Mouse (Mus musculus): ENCODE data around the gene Slc45a1.
"Not testable (repeated sequence)": the region's sequence is repeated elsewhere in the genome, so short reads cannot be mapped to it uniquely, and the experiment has no call there.

Gene Slc45a1

GRCm38 (mm10) chr4:150600503-150600902 lies 51.5 kb downstream of the Slc45a1 start:
- DNase-seq = not testable (repeated sequence)

DNA sequence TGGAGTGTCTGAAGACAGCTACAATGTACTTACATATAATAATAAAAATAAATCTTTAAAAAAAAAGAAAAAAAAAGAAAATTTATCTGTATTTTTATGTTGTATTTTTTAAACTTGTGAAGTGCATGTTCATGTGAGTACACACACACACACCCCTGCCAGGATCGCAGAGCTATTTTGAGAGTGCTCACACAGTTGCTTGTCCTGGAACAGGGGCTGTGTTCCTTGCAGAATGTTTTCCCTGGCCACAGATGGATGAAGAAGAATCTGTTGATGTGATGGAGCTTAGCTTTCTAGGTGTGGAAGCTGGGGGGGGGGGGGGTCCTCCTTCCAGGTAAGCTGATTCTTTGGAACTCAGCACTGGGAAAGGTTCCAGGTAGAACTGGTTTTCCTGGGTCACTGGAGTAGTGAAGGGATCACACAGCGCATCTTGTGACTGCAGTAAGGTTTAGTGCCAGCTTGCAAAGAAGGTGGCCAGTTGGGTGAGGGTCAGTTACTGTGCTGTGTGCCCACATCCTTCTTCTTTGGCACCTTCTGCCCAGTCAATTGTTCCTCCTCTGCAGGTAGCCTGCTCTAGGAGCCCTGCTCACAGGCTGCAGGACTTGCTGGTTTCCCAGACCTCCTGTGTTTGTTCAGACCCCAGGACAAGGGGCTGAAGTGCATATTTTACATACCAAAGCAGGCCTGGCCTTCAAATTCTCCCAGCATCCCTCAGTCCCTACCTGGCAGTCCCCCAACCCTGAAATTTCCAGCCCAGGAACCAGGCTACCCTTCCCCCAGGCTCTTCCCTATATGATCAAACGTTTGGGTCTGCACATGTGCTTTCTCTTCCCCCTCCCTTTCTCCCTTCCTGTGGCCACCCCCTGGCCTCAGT lies 52.6 kb downstream of the Slc45a1 start:
- no peak for DNase-seq

GRCm38 (mm10) chr4:150598686-150599085 lies 53.3 kb downstream of the Slc45a1 start:
- DNase-seq = no peak

DNA sequence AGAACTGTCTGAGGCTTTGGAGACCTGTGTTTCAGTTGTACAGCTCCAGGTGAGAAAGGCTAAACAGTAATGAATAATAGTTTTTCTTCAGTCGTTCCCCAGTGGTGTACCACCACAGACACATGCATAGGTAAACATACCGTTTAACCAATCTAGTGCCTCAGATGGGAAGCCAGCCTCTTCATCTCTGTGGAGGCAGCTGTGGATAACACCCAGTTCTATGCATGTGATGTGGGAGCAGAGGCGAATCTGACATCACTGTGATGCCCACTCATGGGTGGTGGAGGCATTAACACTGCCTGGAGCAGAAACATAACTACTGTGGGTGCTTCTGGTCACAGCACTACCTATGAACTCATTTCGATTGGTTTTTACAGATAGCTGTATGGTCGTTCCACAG lies 56.0 kb downstream of the Slc45a1 start:
- no peak for DNase-seq

DNA sequence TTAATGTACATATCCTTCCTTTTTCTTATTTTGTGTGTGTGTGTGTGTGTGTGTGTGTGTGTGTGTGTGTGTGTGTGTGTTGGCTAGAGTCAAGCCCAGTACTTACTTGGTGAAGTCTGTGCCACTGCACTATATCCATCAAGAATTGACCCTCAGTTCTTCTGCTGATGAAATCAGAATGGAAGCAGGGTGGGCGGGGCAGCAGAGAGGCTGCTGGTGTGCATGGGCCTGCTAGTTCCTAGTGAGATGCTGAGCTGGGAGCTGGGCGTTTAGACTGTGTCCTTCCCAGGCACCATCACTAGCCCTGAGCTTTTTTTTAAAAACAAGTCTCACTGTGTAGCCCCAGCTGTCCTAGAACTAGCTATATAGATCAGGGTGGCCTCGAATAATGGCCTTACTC lies 56.9 kb downstream of the Slc45a1 start:
- DNase-seq = no peak

DNA sequence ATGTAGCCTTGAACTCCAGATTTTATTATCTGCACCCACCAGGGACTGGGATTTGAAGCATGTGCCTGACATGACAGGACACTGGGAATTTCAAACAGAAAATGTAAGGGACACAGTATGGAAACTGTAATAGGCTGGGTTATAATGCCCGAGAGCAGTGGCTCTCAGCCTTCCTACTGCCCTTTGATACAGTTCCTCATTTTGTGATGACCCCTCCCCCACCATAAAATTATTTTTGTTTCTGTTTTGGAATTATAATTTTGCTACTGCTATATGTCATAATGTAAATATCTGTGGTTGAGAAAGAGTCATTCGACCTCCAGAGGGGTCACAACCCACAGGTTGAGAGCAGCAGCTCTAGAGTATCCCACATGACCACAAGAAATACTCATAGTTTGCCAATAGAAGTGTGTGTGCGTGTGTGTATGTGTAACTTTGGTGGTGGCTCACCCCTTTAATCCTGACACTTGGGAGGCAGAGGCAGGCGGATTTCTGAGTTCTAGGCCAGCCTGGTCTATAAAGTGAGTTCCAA lies 57.6 kb downstream of the Slc45a1 start:
- DNase-seq = no peak

DNA sequence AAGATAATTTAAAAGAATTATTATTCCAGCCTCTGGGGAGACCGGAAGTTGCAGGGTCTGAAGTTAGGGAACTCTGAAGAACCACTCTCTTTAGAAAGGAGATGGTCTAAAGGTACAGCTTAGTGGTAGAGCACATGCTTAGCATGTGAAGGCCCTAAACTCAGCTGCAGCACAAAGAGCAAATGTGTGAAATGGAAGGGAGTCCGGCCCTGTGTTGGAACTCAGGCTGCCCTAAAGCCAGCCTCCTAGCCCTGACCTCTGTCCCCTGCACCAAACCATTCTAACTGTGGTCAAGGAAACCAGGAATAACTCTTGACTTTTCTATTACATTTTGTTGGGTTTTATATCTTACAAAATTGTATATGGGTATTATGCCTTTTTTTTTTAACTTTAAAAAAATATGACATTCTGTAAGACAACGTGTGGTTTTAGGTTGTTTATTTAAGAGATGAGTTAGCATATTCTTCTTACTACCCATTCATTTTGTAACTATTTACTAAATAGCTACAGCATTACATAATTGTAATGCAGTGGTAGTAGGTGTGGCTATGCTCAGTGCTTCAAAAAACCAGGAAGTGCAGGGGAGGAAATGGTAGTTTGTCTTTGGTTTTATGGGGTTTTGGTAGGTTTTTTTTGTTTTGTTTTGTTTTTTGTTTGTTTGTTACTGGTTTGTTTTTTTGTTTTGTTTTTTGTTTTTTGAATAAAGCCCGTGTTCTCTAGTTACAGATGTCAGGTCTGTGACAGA lies 58.3 kb downstream of the Slc45a1 start:
- DNase-seq = no peak

DNA sequence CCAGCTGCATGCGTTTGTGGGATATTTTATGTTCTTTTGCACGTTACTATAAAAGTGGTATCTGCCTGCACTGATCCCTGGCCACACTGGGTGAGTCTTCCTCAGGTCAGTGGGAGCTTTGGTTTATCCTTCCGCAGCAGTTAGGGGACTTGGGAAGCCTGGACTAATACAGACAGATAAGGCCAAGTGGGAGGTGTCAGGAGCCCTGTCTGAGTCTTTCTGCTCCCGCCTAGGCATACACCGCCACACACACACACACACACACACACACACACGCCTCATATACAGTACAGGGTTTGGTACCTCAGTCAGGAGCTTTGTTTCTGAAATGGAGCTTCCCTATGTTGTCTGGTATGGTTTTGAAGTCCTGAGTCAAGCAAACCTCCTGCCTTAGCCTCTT lies 59.9 kb downstream of the Slc45a1 start:
- no peak for DNase-seq

- no peak for DNase-seq
Measured at GRCm38 (mm10) chr4:150591602-150592001, 60.4 kb downstream of the Slc45a1 start.

DNA sequence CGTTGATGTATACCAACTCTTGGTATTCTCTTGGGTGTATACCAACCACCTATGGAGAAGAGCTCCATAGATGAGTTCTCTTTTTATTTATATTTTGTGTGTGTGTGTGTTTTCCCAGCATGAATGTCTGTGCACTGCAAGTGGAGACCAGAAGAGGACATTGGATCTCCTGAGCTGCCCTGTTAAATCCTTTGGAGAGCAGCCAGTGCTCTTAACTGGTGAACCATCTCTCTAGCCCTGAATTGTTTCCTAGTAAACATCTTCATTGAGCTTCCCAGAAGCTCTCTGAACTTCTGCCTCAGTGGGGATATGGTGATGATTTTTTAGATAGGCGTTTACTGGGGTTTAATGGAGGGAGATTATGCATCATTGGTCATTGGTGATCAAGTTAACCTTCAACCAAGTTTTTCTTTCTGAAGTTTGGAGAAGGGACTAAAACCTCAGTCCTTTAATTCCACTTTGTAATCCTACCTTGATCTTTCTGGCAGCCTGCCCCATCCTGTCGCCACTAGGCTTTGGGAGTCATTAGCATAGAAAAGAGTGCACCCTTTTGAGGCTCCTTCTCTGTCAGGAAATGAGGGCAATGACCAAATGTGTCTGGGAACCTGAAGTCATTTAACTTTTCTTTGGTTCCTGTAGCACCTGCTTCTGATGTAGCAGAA lies 61.2 kb downstream of the Slc45a1 start:
- DNase-seq = no peak

DNA sequence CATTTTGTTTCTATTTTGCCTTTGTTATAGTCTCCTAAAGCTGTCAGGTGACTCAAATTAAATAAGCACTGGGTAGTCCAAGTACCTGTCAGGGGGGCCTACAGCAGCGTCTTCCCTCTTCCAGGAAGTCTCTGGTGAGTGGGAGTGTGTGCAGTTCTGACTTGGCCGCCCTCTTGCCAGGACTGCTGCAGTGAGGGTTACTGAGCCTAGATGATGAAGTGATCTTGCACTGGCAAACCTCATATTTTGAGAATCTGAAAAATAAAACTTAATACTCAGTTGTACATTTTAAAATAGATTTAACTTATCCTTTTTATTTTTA lies 63.7 kb downstream of the Slc45a1 start:
- DNase-seq = no peak

DNA sequence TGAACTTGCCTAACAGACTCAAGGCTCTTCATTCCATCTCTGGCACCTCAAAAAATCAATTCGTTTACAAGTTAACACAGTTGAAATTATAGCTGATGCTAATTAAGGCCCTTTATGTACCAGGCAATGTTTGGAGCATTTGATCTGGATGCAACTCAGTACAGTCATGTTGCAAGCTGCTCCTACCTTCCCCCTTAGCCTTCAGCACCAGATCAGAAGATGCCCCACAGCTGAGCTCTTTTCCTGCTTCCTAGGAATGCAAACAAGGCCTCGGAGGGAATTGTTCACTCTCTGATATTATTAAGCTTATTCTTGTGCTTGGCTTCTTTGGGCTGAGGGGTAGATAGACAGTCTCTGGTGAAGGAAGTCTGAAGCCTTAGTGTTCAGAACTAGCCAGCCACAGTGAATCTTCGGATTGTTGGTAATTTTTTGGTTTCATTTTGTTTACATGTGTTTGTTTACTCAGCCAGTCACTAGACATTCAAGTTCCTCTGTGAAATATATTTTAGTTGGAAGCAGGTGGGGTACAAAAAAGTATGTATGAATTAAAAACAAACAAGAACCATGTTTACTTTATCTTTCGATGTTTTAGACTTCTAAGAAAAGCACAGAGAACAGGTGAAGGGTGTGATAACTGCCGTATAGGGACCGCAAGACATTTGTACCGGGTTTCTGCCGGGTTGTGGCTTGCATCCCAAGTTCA lies 64.2 kb downstream of the Slc45a1 start:
- no peak for DNase-seq

GRCm38 (mm10) chr4:150586275-150586674 lies 65.7 kb downstream of the Slc45a1 start:
- no peak for DNase-seq

DNA sequence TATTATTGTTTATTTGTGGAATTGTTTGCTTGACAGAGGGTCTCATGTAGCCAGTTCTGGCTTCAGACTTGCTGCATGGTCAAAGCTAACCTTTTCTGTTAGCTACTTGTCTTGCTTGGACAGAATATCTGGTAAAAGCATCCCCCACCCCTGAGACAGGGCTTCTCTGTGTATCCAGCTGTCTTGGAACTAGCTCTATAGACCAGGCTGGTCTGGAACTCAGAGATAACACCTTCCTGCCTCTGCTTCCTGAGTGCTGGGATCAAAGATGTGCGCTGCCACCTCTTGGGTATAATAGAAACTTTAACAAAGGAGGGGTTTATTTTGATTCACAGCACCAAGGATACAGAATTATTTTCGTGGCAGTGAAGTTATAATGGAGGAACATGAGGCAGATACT lies 66.2 kb downstream of the Slc45a1 start:
- DNase-seq = no peak

- DNase-seq = no peak
Measured at GRCm38 (mm10) chr4:150583777-150584135, 68.2 kb downstream of the Slc45a1 start.

- peak; percentile 86 for DNase-seq
Measured at GRCm38 (mm10) chr4:150582966-150583776, 68.8 kb downstream of the Slc45a1 start.

- DNase-seq = peak; percentile 47
Measured at GRCm38 (mm10) chr4:150581931-150582723, 69.8 kb downstream of the Slc45a1 start.
